Mouse (Mus musculus): ENCODE results near the gene Eif3k.
A peak's percentile ranks its signal among the peaks of the same experiment; 100 is the strongest.
"Not testable (repeated sequence)": the region's sequence is repeated elsewhere in the genome, so short reads cannot be mapped to it uniquely, and the experiment has no call there.

Eif3k gene

GRCm38 (mm10) chr7:28984452-28984851, 2.8 kb upstream of the Eif3k start:
- no peak for DNase-seq

GRCm38 (mm10) chr7:28983849-28984248, 2.2 kb upstream of the Eif3k start:
- no peak for DNase-seq

- DNase-seq, result peak; percentile 77
These were observed 1.5 kb upstream of the Eif3k start for GRCm38 (mm10) chr7:28983141-28983564.

- peak; percentile 88 for DNase-seq
These were observed 780 bp upstream of the Eif3k start for GRCm38 (mm10) chr7:28982274-28983013.

- DNase-seq, result no peak
These were observed 4.1 kb downstream of the Eif3k start for GRCm38 (mm10) chr7:28977556-28977955.

GRCm38 (mm10) chr7:28973025-28973424, 8.6 kb downstream of the Eif3k start:
- DNase-seq, result no peak

GRCm38 (mm10) chr7:28972542-28972985, 9.1 kb downstream of the Eif3k start:
- DNase-seq, result peak; percentile 95

GRCm38 (mm10) chr7:28971770-28972269, 9.8 kb downstream of the Eif3k start:
- no peak for DNase-seq

GRCm38 (mm10) chr7:28971029-28971428, 10.6 kb downstream of the Eif3k start:
- DNase-seq, result no peak

GRCm38 (mm10) chr7:28969672-28970394, 11.8 kb downstream of the Eif3k start:
- DNase-seq, result no peak

GRCm38 (mm10) chr7:28969271-28969670, 12.4 kb downstream of the Eif3k start:
- DNase-seq, result no peak

- not testable (repeated sequence) for DNase-seq
These were observed 13.5 kb downstream of the Eif3k start for GRCm38 (mm10) chr7:28968120-28968519.

- no peak for DNase-seq
These were observed 14.7 kb downstream of the Eif3k start for GRCm38 (mm10) chr7:28966751-28967505.

- no peak for DNase-seq
These were observed 15.5 kb downstream of the Eif3k start for GRCm38 (mm10) chr7:28966181-28966580.

- no peak for DNase-seq
These were observed 16.3 kb downstream of the Eif3k start for GRCm38 (mm10) chr7:28965346-28965840.

GRCm38 (mm10) chr7:28963399-28963923, 18.2 kb downstream of the Eif3k start:
- DNase-seq, result no peak

- peak; percentile 100 for DNase-seq
These were observed 19.6 kb downstream of the Eif3k start, which contains the start of gene Actn4 for GRCm38 (mm10) chr7:28961927-28962670. Gene Actn4, minus strand, starts transcription at chr7:28962340.

GRCm38 (mm10) chr7:28961584-28961926, 20.1 kb downstream of the Eif3k start:
- DNase-seq, result no peak

GRCm38 (mm10) chr7:28960354-28961046, 21.2 kb downstream of the Eif3k start:
- no peak for DNase-seq

- no peak for DNase-seq
These were observed 22.1 kb downstream of the Eif3k start for GRCm38 (mm10) chr7:28959505-28960045.

- DNase-seq, result no peak
These were observed 22.9 kb downstream of the Eif3k start for GRCm38 (mm10) chr7:28958770-28959169.
